Mouse (Mus musculus) brain, embryonic 18.5 days (tissue): ENCODE measurements around the gene Taf5l.
"Not testable (repeated sequence)": the region's sequence is repeated elsewhere in the genome, so short reads cannot be mapped to it uniquely, and the experiment has no call there.

Experiments used
- DNase-seq: peaks from one replicate; pipeline ENCODE4 v3.0.0-alpha.2; 2012; ENCODE audit warnings: low read depth, low spot score

Gene Taf5l

DNA sequence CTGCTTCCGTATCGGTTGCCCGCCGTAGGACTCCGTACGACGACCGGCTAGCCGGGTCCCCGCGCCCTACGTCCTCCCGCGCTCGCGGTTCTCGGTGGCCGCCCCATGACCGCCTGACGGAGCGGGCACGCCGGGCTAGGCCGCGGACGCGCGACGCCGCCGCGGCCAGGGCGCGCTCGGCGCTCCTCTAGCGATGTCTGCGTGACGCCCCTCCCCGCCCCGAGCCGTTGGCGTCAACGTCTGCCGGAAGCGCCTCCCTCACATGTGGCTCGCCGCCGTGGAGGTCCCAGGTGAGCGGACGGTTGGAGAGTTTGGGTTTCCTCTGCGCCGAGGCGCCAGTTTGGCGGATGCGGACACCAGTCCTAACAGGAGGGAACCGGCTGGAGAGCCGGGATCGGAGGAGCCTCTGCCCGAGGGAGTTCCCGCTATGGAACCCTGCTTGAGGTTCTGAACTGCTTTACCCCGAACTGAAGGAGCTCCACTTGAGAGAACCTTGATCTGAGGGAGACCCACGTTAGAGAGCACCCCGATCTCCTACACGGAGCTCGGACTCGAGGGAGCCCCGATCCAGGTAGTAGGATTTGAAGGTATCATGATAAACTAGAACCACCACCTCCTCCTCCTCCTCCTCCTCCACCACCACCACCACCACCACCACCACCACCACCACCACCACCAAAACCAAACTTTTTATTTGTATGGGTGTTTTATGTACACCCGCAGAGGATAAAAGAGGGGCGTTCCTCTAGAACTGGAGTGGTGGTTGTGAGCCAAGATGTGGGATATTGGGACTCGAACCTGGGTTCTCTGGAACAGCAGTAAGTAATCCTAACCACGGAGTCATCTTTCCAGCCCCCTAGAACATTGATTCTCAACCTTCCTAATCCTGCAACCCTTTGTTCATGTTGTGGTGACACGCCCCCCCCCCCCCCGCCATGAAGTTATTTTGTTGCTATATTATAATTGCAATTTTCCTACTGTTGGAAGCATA is at the start of gene Taf5l, which contains the start of gene Urb2:
Gene Taf5l (minus strand): TSS at position 161 of the 991 bp plus-strand sequence.
Gene Urb2 (plus strand): TSS at position 272 of the 991 bp plus-strand sequence.
- peak; percentile 77 for DNase-seq

DNA sequence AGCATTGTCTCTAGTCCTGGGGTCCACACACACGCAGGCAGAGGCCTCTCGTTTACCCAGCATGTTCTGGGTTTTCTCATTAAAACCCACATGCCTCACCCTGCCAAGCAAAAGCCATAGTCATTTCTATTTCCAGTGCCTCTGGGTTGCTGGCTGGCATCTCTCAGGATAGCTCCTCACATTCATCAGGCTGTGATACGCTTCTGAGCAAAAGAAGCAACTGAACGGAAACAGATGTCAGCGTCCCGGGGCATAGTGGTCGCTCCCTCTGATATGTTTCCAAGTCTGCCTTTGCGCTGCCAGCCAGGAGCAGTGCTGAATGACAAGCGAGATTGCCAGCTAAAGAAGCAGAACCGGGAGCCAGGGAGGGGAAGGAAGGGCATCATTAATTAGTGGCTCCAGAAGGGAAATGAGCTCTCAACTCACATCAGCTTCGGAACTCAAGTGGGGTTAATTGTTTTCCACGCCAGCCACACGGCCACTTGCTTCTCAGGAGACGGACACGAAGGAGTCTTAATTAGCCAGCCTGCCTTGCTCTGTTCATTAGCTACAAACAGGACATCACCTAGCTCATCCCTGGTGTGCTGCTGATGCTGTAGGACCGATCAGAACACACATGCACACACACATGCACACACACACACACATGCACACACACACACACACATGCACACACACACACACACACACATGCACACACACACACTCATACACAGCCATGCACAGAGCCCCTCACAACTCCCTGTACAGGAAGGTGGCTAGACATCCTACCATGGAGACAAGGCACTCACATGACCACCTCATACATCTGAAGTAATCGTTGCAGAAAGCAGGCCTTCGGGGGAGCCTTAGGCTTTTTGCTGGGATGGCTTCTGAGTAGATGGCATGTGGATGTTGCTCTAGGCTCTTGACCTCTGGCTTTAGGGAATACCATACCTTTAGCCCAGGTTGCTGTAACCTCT is 49.4 kb upstream of the Taf5l start:
- DNase-seq = peak; percentile 45

DNA sequence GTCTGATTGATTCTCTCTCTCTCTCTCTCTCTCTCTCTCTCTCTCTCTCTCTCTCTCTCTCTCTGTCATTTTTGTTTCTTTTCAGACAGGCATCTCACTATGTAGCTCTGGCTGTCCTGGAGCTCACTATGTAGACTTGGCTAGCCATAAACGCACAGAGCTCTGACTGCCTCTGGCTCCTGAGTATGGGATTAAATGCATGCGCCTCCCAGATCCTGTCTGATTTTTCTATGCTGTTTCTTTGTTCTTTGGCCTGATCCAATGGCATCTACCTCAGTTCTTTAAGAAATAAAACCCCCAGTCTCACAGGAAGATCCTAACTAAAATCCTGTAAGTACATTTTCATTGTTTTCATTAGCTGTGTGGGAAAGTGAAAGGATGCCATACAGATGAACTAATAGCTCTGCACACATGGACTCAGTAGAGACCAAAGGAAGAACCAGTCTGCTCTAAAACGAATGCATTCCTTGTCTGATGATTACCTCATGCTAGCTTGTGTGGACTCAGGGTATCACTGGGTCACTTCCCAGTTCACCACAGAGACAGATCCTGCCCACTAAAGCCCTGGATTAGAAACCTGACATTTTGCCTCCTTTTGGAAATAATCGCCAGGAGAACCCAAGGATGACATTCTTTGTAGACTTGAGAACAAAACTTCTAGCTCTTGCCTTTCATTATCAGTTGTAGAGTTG is 46.0 kb upstream of the Taf5l start:
- DNase-seq = no peak

DNA sequence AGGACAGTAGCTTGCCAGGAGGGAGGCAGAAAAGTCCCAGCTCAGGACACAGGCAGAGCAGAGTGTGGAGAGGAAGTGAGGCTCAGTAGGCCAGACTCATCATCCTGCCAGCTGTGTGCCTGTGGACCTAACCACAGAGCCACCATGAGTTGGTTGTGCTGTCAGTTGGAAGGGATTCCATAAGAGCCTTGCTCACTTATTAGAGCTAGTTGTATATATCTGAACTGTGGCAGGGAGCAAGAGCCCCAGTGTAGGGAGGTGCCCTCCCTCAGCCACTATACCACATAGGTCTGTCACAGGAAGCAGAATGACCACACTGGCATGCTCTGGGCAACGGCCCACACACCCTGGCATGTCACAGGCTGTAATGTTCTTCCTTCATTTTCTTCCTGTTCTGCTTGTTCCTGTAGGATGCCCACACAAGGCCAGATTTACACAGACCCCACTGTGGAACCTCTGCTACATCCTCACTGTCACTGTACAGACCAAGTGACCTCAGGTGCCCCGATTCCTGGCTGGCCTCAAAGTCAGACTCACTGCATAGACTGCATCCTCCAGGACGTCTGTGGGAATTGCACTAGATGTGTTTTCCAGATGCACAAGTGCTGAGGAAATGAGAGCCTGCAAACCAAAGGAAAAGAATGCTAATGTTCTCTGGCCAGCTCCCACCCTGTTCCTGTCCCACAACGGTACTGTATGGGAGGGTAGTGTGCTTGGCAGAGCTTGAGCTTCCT is 45.3 kb upstream of the Taf5l start:
- DNase-seq = no peak

DNA sequence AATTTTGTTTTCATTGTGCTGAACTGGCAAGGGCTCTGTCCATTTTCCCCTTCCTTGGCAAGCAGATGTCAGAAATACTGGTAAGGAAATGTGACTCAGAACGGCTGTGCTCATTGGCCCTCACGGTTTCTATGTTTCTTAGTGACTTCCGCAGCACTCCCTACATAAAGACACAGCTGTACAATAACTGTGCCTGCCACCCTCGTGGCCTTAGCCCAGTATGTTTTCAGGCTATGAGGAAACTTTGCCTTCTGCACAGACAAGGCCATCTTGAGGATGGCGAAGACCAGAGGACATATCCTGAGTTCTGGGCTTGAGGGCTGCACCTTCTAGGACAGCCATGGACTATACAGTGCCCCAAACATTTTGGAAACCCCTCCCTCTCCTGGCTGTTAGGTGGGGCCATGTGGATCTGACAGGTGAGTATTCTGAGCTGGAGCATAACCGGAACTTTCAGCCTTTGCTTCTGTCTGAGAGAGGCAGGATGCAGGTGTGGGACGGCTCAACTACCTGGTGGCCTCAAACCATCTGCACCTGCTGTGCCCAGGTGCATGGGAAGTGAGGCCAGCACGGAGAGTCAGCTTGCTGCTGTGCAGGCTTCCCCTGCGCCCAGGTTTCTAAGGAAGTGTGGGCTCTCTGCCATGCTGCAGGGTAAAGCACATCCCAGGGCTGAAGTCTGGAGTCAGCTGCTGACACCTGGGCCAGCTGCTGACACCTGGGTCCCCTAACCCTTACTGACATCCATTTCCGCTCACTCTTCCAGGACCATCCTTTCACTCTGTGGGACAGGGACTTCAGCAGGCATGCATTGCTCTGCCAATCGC is 35.8 kb upstream of the Taf5l start:
- DNase-seq = no peak

DNA sequence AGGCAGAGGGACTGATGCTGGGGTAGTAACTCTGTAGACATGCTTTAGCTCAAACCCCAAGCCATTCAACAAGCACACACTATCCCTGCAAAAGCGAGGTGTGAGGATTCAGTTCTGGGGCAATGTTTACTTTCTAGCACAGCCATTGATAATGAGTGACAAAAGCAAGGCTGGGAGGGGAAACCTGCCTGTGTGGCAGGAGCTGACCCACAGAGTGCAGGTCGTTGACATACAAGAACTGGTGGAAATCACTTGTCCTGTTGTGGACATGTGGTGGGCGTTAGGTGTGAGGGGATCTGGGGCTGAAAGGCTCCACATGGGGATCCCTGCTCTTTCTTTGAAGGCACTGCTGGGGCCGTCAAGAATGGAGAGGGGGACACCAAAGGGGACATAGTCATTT is 31.4 kb upstream of the Taf5l start:
- no peak for DNase-seq

DNA sequence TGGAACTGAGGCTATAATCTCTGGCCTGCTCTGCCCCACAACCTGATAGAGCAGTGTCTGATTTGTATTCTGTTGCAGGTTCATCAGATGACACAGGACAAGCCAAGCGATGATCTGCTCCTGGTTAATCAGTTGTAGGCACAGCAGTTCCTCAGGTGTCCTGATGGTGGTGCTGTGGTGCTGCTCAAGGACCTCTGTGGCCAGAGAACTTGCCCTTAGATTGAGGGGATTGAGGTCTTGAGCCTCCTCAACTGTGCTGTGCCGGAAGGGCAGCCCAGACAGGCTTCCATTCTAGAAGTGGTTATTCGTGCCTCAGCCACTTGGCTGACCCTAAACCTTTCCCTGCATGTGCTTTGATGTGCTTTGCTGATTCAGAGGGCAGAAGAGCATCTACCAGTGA is 30.9 kb upstream of the Taf5l start:
- no peak for DNase-seq

DNA sequence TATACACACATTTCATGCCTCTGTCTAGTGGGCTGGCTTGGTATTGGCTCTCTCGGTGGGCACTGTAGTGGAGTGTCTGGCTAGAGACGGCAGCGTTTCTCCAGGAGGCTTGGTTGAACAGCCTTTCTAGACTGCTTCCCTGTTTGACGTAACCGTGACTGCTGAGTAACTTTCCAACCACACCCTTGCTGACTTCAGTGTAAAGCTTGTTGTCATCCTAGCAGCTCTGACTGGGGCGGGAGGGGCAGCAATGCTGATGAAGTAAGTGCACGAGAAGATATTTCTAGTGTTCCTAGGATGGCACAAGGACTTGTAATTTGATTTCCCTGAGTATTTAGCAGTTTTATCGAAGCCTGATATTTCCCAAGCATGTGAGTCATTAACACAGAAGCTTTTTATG is 24.7 kb upstream of the Taf5l start:
- no peak for DNase-seq

DNA sequence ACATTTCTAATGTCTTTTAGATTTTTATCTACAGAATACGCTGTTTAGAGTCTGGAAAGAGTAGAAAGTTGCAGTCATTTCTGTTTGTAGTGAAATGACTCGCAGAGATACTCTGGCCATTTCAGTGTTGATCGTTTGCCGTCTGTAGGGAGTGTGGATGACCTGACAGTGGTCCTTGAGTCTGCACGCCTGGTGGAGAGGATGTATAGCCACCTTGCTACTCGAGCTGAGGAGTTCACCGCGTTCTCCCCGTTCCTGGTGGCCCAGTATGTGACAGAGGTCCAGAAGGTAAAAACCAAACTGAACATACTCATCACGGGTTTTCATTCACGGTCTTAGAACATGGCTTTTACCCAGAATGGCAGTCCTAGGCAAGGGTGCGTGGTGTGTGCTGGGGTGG is 23.7 kb upstream of the Taf5l start:
- DNase-seq = no peak

DNA sequence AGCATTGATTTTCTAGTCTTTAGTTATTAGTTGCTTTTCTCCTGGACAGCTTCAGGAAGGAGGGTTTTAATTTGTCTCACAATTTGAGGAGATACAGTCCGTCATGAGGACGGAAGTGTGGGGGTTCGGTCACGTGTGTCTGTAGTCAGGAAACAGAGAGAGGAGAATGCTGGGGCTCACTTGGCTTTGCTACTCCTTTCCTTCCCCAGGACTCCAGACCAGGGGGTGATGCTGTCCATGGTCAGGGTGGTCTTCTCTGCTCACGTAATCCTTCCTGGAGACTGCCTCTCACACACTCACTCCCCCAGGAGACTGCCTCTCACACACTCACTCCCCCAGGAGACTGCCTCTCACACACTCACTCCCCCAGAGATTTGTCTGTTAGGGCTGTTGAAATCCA is 23.2 kb upstream of the Taf5l start:
- DNase-seq = no peak

DNA sequence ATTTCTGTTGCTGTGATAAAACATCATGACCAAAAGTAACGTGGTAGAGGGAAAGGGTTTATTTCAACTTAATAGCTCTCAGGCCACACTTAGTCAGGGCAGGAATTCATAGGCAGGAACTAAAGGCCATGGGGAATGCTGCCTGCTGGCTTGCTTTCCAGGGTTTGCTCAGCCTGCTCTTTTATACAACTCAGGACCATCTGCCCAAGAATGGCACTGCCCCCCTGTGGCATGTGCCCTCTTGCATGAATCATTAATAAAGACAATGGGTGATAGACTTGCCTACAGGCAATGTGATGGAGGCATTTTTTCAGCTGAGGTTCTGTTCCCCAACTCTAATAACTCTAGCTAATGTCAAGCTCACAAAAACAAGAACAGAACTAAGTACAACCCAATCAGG is 21.0 kb upstream of the Taf5l start:
- no peak for DNase-seq

DNA sequence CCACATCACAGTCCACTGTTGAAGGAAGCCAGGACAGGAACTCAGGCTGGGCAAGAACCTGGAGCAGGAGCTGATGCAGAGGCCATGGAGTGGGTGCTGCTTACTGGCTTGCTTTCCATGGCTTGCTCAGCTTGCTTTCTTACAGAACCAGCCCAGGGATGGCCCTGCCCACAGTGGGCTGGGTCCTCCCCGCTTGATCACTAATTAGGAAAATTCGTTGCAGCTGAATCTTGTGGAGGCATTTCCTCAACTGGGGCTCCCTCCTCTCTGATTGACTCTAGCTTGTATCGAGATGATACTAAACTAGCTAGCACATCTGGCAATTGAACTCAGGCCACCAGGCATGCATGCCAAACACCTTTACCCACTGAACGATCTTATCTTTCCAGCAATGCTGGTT is 18.2 kb upstream of the Taf5l start:
- no peak for DNase-seq

DNA sequence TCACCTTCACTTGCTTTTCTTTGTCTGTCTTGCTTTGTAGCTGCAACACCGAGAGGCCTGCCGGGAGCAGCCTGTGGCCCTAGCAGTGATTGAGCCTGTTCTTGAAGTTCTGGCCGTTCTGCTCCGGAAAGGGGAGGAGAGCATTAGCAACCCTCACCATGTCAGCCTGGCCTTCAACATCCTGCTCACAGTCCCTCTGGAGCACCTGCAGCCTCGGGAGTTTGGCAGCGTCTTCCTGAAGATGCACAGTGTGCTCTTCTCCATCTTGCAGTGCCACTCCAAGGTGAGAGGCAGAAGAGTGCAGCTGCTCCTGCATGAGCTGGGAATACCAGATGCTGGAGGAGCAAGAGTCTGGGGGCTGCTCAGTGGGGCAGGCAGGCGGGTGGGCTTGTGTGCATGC is 16.9 kb upstream of the Taf5l start:
- no peak for DNase-seq

DNA sequence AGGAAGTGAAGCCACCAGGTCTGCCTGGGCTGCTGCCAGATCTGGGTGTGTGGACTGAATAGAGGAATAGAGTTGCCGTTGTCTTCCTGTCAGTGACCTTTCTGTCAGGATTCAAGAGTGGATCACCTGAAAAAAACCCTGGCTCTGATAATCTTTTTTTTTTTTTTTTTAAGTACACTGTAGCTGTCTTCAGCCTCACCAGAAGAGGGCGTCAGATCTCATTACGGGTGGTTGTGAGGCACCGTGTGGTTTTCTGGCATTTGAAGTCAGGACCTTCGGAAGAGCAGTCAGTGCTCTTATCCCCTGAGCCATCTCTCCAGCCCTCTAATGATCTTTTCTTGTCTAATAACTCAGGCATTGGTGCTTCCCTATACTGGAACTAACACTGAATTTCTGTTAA is 12.2 kb upstream of the Taf5l start:
- no peak for DNase-seq

DNA sequence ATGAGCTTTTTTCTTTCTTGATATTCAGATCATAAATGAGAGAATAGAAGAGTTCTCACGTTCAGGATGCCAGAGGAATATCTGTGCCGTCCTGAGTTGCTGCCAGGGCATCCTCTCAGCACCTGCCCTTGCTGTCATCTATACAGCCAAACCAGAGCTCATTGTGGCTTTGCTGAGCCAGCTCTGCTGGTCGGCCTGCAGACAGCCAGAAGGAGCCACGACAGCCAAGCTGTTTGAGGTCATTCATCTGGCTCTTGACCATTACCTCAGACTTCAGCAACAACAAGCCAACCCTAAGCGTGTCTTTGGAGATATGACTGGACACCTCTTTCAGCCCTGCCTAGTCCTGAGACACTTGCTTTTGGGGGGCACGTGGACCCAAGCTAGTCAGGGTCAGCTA is 6.6 kb upstream of the Taf5l start:
- no peak for DNase-seq

DNA sequence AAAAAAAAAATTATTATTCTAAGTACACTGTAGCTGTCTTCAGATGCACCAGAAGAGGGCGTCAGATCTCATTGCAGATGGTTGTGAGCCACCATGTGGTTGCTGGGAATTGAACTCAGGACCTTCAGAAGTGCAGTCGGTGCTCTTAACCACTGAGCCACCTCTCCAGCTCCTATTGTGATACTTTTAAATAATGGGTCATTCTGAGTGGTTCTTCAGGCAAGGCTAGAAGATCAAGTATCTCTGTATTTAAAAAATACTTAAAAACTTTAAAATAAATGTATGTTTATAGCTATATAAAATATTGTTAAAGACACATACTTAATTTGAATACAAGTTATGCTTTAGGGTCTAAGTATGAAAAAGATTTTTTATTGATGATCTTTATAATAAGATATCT is 5.1 kb upstream of the Taf5l start:
- not testable (repeated sequence) for DNase-seq

DNA sequence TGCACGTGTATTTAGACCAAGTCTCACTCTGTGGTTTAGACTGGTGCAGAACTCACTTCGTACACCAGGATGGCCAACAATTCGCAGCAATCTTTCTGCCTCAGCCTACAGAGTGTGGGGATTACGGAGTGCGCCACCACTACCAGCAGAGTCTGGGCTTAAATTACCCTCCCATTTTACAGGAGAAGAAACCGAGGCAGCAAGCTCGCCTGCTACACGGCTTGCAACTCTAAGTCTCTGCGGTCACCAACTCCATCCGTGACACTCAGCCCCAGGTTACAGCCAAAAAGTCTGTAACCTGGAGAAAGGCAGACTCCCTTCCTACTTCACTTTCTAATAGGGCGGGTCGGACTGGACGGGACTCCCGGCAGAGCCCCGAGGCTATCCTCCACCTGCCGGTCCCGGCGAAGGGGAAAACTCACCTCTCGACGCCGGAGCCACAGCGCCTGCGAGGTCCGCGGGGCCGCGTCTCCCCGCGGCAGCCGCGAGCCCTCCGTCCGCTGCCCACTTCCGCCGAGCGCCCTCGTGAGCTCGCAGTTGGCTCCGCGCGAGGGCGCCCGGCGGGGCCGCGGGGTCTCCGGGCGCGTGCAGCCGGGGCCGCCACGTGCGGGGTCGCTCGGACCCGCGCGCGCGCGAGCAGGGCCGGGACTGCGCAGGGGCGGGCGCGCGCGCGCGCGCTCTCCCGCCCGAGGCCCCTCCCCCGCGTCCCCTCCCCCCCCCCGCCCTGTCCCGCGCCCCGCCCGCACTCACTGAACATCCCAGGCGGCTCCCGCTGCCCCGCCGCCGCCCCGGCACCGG is 559 bp downstream of the Taf5l start:
- peak; percentile 14 for DNase-seq

DNA sequence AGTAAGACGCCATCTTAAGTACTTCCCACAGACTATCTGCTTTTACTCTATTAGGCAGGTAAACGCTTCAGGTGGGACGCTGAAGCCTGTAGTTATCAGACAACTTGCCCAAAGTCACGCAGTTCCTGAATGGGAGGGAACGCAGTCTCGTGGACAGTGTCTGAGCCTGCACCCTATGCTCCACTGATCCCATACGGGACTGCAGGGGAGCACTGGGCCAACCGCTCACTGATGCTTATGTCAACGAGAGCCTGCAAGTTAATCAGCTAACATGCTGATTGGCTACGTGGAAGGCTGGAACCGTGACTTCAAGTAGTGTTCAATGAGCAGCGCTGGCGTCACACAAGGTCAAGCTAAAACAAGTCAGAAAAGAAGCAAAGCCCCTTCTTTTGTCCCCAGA is 1.4 kb downstream of the Taf5l start:
- DNase-seq = no peak

DNA sequence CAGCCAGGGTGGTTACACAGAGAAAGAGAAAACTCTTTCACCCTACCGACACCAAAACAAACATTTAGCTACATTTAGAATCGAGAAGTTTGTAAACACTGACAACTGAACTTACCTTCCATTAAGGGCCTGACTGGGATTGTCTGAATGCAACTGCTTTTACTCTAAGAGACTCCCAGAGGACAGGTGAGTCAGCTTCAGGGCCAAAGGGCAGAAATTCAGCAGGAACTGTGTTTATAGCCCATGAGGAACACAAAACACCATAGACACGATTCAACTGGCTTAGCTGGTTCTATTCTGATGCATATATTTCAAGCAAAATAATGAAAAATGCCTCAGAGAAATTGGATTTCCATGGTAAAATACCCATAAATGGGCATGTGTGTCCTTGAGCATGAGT is 6.4 kb downstream of the Taf5l start:
- no peak for DNase-seq
